In the genomic region with DNA sequence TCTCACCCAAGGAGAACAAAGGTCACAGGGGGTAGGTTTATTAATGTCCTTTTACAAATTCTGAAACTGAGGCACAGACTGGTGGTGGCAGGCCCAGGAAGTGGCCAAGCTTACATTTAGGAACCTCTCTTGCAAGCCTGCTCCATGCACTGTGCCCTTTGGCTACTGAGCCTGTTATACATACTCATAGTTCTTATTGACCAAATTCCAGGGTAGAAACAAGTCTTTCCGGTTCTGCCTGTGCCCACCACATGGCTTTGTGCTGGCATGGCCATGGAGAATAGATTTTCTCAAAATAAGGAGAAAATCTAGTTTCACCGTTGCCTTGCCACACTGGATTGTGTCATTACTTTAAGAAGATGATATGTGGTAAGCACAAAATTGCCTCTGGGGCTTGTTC, we compare ENCODE assay signal across 29 mouse cellular contexts.
DNase-seq lines count a peak whose midpoint lies in the region; ATAC-seq lines count a peak whose summit lies in the region.
"Had no signal": no experiment of that assay in that cellular context is flagged by ENCODE, and none has a peak within 500 bp of the region (broad histone marks: within the 10 kb centered on the region; RNA-seq: fewer than 3 reads in every experiment).

No protein-coding gene starts in this region.

- H3K27ac ChIP-seq in kidney, embryonic 16.5 days (ENCODE audit: low read length): no peak overlapping the region
- H3K27ac ChIP-seq in lung, embryonic 16.5 days (ENCODE audit: low read length): no peak overlapping the region
- H3K27ac ChIP-seq in embryonic facial prominence, embryonic 14.5 days (replicated peaks; ENCODE audit: low read depth, low read length): no peak overlapping the region
- H3K27ac ChIP-seq in forebrain, embryonic 13.5 days: no peak overlapping the region
- H3K27ac ChIP-seq: embryonic facial prominence, embryonic 12.5 days; forebrain, embryonic 10.5 days; gastrocnemius, adult 2 months; heart, embryonic 15.5 days; hindbrain, embryonic 12.5 days; hindbrain, embryonic 15.5 days had no signal

- H3K4me3 ChIP-seq in kidney, embryonic 16.5 days (ENCODE audit: low read length): no peak overlapping the region
- H3K4me3 ChIP-seq in lung, embryonic 16.5 days (ENCODE audit: low read length): no peak overlapping the region
- no peak overlapping the region for H3K4me3 ChIP-seq in embryonic facial prominence, embryonic 14.5 days (ENCODE audit: low read depth, low read length)
- no peak overlapping the region for H3K4me3 ChIP-seq in forebrain, embryonic 13.5 days
- H3K4me3 ChIP-seq: embryonic facial prominence, embryonic 12.5 days; erythroblast, embryonic 14.5 days; forebrain, embryonic 10.5 days; gastrocnemius, adult 2 months; heart, embryonic 12.5 days; heart, embryonic 15.5 days; hindbrain, embryonic 12.5 days; hindbrain, embryonic 15.5 days had no signal

- H3K9ac ChIP-seq in kidney, embryonic 16.5 days (replicated peaks; ENCODE audit: low read length): no peak overlapping the region
- H3K9ac ChIP-seq in lung, embryonic 16.5 days (ENCODE audit: low read length): no peak overlapping the region
- H3K9ac ChIP-seq in embryonic facial prominence, embryonic 14.5 days (ENCODE audit: low read depth, low read length): no peak overlapping the region
- no peak overlapping the region for H3K9ac ChIP-seq in forebrain, embryonic 13.5 days
- H3K9ac ChIP-seq: embryonic facial prominence, embryonic 12.5 days; forebrain, postnatal 0 days; heart, embryonic 12.5 days; heart, embryonic 15.5 days; hindbrain, embryonic 12.5 days; hindbrain, embryonic 15.5 days had no signal

- H3K9me3 ChIP-seq in kidney, embryonic 16.5 days (ENCODE audit: low read length): no peaks in the 10 kb centered on the region; the same call in 1 of the 2 replicates
- no peaks in the 10 kb centered on the region for H3K9me3 ChIP-seq in lung, embryonic 16.5 days (ENCODE audit: control insufficient read depth, low read length)
- no peaks in the 10 kb centered on the region for H3K9me3 ChIP-seq in embryonic facial prominence, embryonic 14.5 days (ENCODE audit: control insufficient read depth, low read length)
- no peaks in the 10 kb centered on the region for H3K9me3 ChIP-seq in forebrain, embryonic 13.5 days (replicated peaks)
- H3K9me3 ChIP-seq: embryonic facial prominence, embryonic 12.5 days; forebrain, embryonic 10.5 days; G1E; heart, embryonic 12.5 days; heart, embryonic 15.5 days; hindbrain, embryonic 12.5 days; hindbrain, embryonic 15.5 days had no signal

- H3K4me1 ChIP-seq in kidney, embryonic 16.5 days (ENCODE audit: insufficient read depth, low read length): no peaks in the 10 kb centered on the region
- 0 out of 2 replicates have a peak, but pooled peaks cover 2% of the 10 kb centered on the region for H3K4me1 ChIP-seq in lung, embryonic 16.5 days (replicated peaks; ENCODE audit: control insufficient read depth, insufficient read depth, low read length)
- H3K4me1 ChIP-seq in embryonic facial prominence, embryonic 14.5 days (ENCODE audit: control insufficient read depth, insufficient read depth, low read length): no peaks in the 10 kb centered on the region
- H3K4me1 ChIP-seq in forebrain, embryonic 13.5 days: peaks cover 9% of the 10 kb centered on the region; the same call in 1 of the 2 replicates
- H3K4me1 ChIP-seq: embryonic facial prominence, embryonic 12.5 days; heart, embryonic 12.5 days; heart, embryonic 15.5 days; hindbrain, embryonic 12.5 days; hindbrain, embryonic 15.5 days had no signal

- no peaks in the 10 kb centered on the region for H3K36me3 ChIP-seq in kidney, embryonic 16.5 days (ENCODE audit: insufficient read depth, low read length)
- no peaks in the 10 kb centered on the region for H3K36me3 ChIP-seq in lung, embryonic 16.5 days (ENCODE audit: control insufficient read depth, insufficient read depth, low read length)
- H3K36me3 ChIP-seq in embryonic facial prominence, embryonic 14.5 days (ENCODE audit: control insufficient read depth, insufficient read depth, low read length): no peaks in the 10 kb centered on the region
- no peaks in the 10 kb centered on the region for H3K36me3 ChIP-seq in forebrain, embryonic 13.5 days (ENCODE audit: poor library complexity, severe bottlenecking)
- H3K36me3 ChIP-seq: embryonic facial prominence, embryonic 12.5 days; forebrain, embryonic 10.5 days; G1E; heart, embryonic 12.5 days; heart, embryonic 15.5 days; hindbrain, embryonic 12.5 days; hindbrain, embryonic 15.5 days had no signal

- WGBS in kidney, embryonic 16.5 days: 73% methylated on average over 2 of the region's 2 CpGs
- WGBS in lung, embryonic 16.5 days: 51% methylated on average over 2 of the region's 2 CpGs
- 28% methylated on average over 2 of the region's 2 CpGs for WGBS in embryonic facial prominence, embryonic 14.5 days
- 89% methylated on average over 2 of the region's 2 CpGs for WGBS in forebrain, embryonic 13.5 days

- no peak for DNase-seq in kidney, postnatal 4 days
- DNase-seq in lung, postnatal 14 days: no peak
- peak; percentile 27 for DNase-seq in A20 (ENCODE audit: low read depth, low spot score)
- peak; percentile 59 for DNase-seq in embryonic facial prominence, embryonic 14.5 days (ENCODE audit: low spot score)
- DNase-seq: adrenal gland, postnatal 10 days; adrenal gland, postnatal 36 days; B cell, adult 2 months; cerebellum, adult 18-20 months; cerebellum, adult 9-10 months; cerebellum, postnatal 14 days; forebrain, postnatal 0 days; gastrocnemius, adult 2 months; gastrocnemius, postnatal 14 days; heart, adult 18-20 months; heart, postnatal 14 days had no signal

- ATAC-seq in kidney, embryonic 16.5 days (ENCODE audit: low FRiP score, low TSS enrichment): peak; percentile 35; the same call in 1 of the 2 replicates
- ATAC-seq in lung, embryonic 16.5 days (ENCODE audit: low read depth): peak; percentile 60; the same call in 1 of the 2 replicates
- ATAC-seq in embryonic facial prominence, embryonic 14.5 days (ENCODE audit: low read depth): peak; percentile 41; the same call in 1 of the 2 replicates
- no peak for ATAC-seq in forebrain, embryonic 13.5 days
- ATAC-seq: forebrain, embryonic 14.5 days; forebrain, postnatal 0 days; Patski had no signal

- H3K4me2 ChIP-seq in kidney, embryonic 16.5 days (replicated peaks; ENCODE audit: low read depth, low read length): no peak overlapping the region
- H3K4me2 ChIP-seq in lung, embryonic 16.5 days (ENCODE audit: low read depth, low read length): no peak overlapping the region
- H3K4me2 ChIP-seq in embryonic facial prominence, embryonic 14.5 days (ENCODE audit: low read depth, low read length): no peak overlapping the region
- no peak overlapping the region for H3K4me2 ChIP-seq in forebrain, embryonic 13.5 days
- H3K4me2 ChIP-seq: embryonic facial prominence, embryonic 12.5 days; heart, embryonic 12.5 days; heart, embryonic 15.5 days; hindbrain, embryonic 12.5 days; hindbrain, embryonic 15.5 days had no signal

- peaks cover 2% of the 10 kb centered on the region for H3K27me3 ChIP-seq in kidney, embryonic 16.5 days (ENCODE audit: insufficient read depth, low read length)
- peaks cover 1% of the 10 kb centered on the region; the same call in 1 of the 2 replicates for H3K27me3 ChIP-seq in lung, embryonic 16.5 days (ENCODE audit: control insufficient read depth, insufficient read depth, low read depth, low read length)
- H3K27me3 ChIP-seq in embryonic facial prominence, embryonic 14.5 days (replicated peaks; ENCODE audit: control insufficient read depth, insufficient read depth, low read length): 0 out of 2 replicates have a peak, but pooled peaks cover 6% of the 10 kb centered on the region
- peaks cover 2% of the 10 kb centered on the region; the same call in 1 of the 2 replicates for H3K27me3 ChIP-seq in forebrain, embryonic 13.5 days
- H3K27me3 ChIP-seq: CH12.LX; hindbrain, embryonic 15.5 days had no signal

Comparison
In these comparisons a context has a peak if more than half of its experiments do, and no peak if none do; other contexts are left out.
1. DNase-seq: peak in A20 (single experiment) and embryonic facial prominence, embryonic 14.5 days (single experiment); none in kidney, postnatal 4 days (0 of 2) and lung, postnatal 14 days (single experiment).